Mouse (Mus musculus): ENCODE results near the gene Bag2. TPM values are rescaled to one million over a fixed set of nuclear protein-coding genes. Genes with fewer than 3 reads are reported as not detected.

Bag2 gene
- polyA plus RNA-seq, 1 experiment from 2014 or later, result 59.0 TPM

GRCm38 (mm10) chr1:33714796-33715195, 42.8 kb downstream of the Bag2 start:
- Histone ChIP-seq H3K27me3 (replicated peaks; ENCODE audit: low read depth, poor library complexity, severe bottlenecking) (no peaks in the 10 kb centered on the region), H3K36me3 (replicated peaks) (no peaks in the 10 kb centered on the region), H3K27ac (replicated peaks) (no peak overlapping the region), H3K9me3 (no peaks in the 10 kb centered on the region), H3K4me3 (0 out of 2 replicates have a peak overlapping the region, but pooled peaks have one; percentile 21), H3K4me1 (peaks cover 12% of the 10 kb centered on the region)
- peak; percentile 50 for DNase-seq (ENCODE audit: low spot score)
- 6% methylated on average over 10 of the region's 10 CpGs for WGBS

DNA sequence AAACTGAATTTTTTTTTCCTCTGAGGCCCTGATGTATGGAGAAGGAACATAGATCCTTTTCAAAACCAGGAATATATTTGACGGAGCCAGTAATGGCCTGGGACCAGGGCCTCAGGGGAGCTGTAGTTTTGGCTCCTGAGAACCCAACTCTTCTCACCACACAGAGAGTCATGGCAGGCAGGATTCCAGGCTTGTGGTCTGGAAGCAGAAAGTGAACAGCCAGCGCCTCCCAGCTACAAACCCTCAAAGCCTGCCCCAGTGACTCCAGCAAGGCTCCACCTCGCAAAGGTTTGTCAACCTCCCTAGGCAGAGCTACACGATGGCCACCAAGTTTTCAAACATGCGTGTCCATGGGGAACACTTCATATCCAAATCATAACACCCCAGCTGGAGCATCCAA, 45.6 kb downstream of the Bag2 start:
- Histone ChIP-seq H3K27ac (replicated peaks) (no peak overlapping the region), H3K9me3 (no peaks in the 10 kb centered on the region), H3K36me3 (replicated peaks) (no peaks in the 10 kb centered on the region), H3K4me3 (no peak overlapping the region), H3K27me3 (replicated peaks; ENCODE audit: low read depth, poor library complexity, severe bottlenecking) (no peaks in the 10 kb centered on the region), H3K4me1 (peaks cover 7% of the 10 kb centered on the region)
- DNase-seq (ENCODE audit: low spot score), result no peak
- WGBS, result 89% methylated on average over 5 of the region's 5 CpGs

DNA sequence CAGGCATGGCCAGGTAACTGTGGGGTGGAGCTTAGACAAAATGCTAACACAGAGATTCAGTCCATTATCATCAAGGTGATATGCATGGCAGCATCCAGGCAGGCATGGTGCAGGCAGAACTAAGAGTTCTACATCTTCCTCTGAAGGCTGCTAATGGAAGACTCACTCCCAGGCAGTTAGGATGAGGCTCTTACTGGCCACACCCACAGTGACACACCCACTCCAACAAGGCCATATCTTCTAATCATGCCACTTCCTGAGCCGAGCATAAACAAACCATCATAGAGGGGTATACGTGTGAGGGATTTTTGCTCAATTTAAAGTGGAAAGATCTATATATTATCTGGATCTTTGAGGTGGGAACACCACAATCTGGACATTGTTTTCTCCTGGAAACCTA, 48.0 kb downstream of the Bag2 start:
- Histone ChIP-seq H3K27me3 (replicated peaks; ENCODE audit: low read depth, poor library complexity, severe bottlenecking) (no peaks in the 10 kb centered on the region), H3K4me1 (peaks cover 4% of the 10 kb centered on the region), H3K36me3 (replicated peaks) (no peaks in the 10 kb centered on the region), H3K9me3 (no peaks in the 10 kb centered on the region), H3K4me3 (no peak overlapping the region), H3K27ac (replicated peaks) (no peak overlapping the region)
- DNase-seq (ENCODE audit: low spot score), result no peak
- WGBS, result 80% methylated on average over 2 of the region's 2 CpGs

- Histone ChIP-seq H3K36me3 (replicated peaks) (no peaks in the 10 kb centered on the region), H3K27ac (replicated peaks) (no peak overlapping the region), H3K27me3 (replicated peaks; ENCODE audit: low read depth, poor library complexity, severe bottlenecking) (no peaks in the 10 kb centered on the region), H3K4me1 (no peaks in the 10 kb centered on the region), H3K9me3 (no peaks in the 10 kb centered on the region), H3K4me3 (no peak overlapping the region)
- 93% methylated on average over 3 of the region's 3 CpGs for WGBS
- DNase-seq (ENCODE audit: low spot score), result no peak
Measured at GRCm38 (mm10) chr1:33701244-33701643, 56.4 kb downstream of the Bag2 start.

DNA sequence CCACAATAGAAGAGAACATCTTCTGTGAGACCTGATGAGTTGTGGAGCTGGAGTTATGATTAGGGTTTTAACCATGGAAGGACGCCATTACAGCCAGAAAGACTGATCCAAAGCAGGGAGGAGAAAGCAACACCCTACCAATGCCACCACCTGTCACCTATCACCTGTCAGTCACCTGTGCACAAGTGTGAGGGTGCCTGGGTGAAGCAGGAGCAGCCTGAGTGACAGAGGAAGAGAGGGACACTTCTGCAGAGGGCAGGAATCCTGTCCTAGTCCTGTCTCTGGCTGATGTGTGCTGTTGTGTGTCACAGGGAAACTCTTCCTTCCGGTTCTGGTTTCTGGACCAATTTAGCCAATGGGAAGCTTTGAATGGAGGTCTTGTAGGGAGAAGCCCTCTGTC, 61.6 kb downstream of the Bag2 start:
- Histone ChIP-seq H3K27me3 (replicated peaks; ENCODE audit: low read depth, poor library complexity, severe bottlenecking) (no peaks in the 10 kb centered on the region), H3K4me1 (no peaks in the 10 kb centered on the region), H3K27ac (replicated peaks) (no peak overlapping the region), H3K4me3 (no peak overlapping the region), H3K9me3 (no peaks in the 10 kb centered on the region), H3K36me3 (replicated peaks) (no peaks in the 10 kb centered on the region)
- WGBS, result 79% methylated on average over 2 of the region's 2 CpGs
- DNase-seq (ENCODE audit: low spot score), result no peak

Other genes with a start within 250 kb of the Bag2 start
- gene Prim2, start 88.0 kb downstream of the Bag2 start, polyA plus RNA-seq (2016; fragmentation: Nextera tagmentation; extraction: Ambion mirVana), result 54.6 and 55.5 TPM in 2 replicates
- 32.3 and 35.2 TPM in 2 replicates for gene Rab23, start 37.9 kb downstream of the Bag2 start, polyA plus RNA-seq (2016; fragmentation: Nextera tagmentation; extraction: Ambion mirVana)
- 33.6 and 35.7 TPM in 2 replicates for gene Zfp451, start 56.8 kb upstream of the Bag2 start, polyA plus RNA-seq (2016; fragmentation: Nextera tagmentation; extraction: Ambion mirVana)
- 1.3 and 2.2 TPM in 2 replicates for gene Bend6, start 150.0 kb upstream of the Bag2 start, polyA plus RNA-seq (2016; fragmentation: Nextera tagmentation; extraction: Ambion mirVana)
- 17.3 and 17.4 TPM in 2 replicates for gene Dst, start 150.4 kb upstream of the Bag2 start, polyA plus RNA-seq (2016; fragmentation: Nextera tagmentation; extraction: Ambion mirVana)